Mouse (Mus musculus): ENCODE results near the gene Idh3b. TPM values are rescaled to one million over a fixed set of nuclear protein-coding genes. Genes with fewer than 3 reads are reported as not detected.
A peak's percentile ranks its signal among the peaks of the same experiment; 100 is the strongest.

Idh3b gene
- polyA plus RNA-seq (2012; rRNA removed) = 199 and 254 TPM in 2 replicates

DNA sequence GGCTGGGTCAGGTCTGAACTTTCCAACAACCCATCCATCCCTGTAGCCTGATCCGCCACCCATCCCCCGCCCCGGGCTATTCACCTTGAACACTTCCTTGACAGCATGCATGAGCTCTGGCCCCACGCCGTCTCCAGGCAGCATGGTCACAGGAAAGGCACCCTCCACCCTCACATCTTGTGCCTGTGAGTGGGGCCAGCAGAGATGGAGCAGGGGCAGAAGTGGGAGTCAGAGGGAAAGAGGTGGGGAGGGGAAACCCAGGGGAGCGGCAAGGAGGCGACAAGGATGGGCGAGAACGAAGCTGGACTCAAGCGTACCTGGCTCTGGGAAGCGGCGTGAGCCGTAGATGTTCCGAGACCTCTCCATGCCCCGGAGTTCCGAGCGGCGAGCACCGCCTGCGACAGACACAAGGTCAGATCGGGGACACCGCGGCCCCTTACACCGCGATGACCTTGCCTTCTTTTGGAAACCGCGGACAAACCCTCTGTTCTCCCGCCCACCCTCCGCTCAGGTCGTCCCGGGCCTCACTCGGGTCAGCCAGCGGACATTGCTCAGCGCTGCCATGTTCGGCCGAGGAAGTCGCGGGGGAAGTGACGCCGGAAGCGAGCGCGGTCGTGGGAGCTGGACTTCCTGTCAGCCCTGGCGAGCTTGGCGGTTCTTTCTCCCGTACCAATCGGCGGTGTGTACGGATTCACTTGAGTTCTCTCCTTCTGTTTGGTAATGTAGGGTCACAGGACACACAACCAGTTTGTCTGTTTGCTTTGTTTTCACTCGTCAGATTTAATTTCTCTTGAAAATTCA, at the start of gene Idh3b:
Gene Idh3b, minus strand, starts transcription at position 694 of the 801 bp plus-strand sequence.
- DNase-seq (ENCODE audit: low spot score) = peak; percentile 78

DNA sequence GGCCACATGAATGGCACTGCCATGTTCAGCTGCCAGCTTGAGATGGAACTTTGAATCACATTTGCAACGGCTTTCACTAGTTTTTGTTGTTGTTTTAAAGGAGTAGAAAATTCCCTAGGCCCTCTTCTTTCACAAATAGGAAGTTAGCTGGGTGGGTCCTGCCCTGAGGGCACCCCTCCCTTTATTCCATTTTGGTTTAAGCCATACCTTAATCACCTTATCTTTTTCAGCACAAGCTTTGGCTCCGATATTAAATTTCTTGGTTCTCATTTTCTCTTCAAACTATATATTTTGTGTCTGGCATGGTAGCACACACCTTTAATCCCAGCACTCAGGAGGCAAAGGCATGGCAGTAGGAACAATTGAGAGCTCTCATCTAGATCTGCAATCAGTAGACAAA, 45.2 kb upstream of the Idh3b start:
- no peak for DNase-seq (ENCODE audit: low spot score)

DNA sequence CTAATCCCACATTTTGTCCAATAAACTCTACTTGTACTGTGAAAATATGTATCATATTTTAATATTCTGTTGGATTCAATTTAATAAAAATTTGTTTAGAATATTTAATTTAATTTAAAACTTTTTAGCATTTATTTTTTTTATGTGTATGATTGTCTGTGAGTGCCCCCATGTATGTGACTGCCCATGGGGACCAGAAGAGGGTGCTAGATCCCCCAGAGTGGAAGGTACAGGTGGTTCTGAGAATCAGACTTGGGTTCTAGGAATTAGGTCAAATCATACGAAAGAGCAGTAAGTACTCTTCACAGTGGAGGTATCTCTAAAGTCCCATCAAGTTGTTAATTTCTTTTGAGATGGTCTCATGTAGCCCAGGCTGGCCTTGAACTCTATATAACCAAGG, 42.7 kb upstream of the Idh3b start:
- DNase-seq (ENCODE audit: low spot score) = no peak

DNA sequence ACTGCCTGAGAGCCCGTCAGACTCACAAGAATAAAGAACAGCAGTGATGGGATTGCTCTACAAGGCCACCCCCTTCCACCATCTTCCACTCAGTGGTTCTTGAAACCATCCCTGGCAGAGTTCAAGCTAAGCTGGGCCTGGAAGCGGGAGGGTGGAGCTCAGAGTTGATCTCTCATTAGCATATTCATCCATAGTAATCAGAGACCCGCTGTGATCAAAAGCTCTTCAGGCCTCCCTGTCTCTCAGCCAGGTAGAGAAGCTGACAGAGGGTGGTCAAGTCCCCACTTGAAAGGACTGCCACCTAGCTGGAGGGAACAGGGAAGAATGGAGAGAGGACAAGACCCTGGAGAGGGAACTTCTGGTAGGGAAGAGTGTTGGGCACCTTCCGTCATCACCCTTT, 18.7 kb upstream of the Idh3b start:
- no peak for DNase-seq (ENCODE audit: low spot score)

DNA sequence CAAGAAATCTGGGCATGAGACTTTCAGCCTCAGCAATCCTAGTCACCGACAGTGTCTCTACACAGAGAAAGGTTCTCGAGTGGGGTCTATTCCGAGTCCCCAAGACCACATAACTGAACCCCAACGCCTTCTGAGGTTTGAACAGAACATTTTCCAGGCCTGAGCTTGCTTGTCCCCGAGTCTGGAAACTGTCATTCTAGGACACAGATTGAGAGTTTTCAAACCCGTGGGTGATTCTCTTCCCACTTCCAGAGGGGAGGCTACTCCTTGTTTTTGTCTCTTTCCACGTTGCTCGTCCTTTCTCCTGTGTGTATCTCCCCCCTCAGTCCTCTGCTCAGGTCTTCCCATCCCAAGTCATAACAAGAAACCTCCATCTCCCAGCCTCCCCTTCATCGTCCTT, 13.2 kb upstream of the Idh3b start:
- DNase-seq (ENCODE audit: low spot score) = no peak

DNA sequence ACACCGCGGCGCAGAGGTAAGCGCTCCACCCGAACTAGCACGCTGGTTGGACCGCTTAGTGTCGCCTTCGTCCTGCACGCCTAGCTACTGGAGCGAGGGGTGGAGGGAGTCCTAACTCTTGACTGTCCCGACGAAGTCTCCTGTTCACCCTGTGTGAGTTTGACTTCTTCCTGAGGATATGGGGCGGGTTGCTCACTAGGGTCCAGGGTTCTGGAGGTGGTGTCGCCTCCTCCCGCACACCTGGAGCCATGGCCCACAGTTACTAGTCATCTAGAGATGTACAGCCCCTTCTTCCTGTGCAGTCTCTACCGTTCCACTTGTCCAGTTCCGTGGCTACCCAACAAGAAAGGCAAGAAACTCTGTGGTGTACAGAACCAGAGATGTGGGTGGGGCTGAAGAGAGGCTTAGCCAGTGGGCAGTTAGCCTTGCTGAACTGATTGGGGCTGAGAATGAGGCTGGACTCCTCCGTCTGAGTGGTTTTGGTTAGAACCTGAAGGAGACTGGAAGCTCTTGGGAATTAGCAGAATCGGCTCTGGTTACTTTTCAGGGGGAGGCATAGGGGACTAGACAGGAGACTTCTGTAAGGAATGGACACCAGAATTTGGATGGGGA, 11.9 kb upstream of the Idh3b start:
- DNase-seq (ENCODE audit: low spot score) = no peak

DNA sequence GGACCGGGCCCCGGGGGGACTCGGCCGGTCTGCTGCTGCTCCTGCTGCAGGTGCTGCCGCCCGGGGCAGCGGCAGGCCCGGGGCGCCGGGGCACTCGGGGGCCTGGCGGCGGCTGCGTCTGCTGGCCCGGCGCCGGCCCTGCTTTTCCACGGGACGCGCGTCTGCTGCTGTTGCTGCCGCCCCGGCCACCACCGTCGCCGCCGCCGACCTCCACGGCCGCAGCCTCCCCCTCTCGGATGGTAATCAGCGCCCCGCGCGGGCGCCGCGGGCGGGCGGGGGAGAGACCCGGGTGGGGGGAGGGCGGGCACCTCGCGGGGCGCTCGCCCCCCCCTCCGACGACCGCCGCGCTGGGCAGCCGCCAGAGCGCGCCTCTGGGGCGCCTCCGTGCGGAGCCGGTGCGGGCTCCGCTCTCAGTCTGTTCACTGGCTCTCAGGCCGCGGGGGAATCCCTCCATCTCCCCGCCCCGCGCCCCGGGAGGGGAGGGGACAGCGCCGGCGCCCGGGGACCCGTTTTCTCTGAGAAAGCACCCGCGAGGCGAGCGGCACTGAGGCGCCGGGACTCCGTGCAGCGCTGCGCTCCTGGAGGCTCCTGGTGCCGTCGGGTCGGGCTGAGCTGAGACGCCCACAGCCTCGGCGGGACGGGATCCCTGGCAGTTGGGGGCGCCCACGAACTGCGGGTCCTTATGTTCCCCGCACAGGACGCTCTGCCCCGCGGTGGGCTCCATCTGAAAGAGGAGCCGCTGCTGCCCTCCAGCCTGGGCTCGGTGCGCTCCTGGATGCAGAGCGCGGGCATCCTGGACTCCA, 11.2 kb upstream of the Idh3b start:
- DNase-seq (ENCODE audit: low spot score) = peak; percentile 32

DNA sequence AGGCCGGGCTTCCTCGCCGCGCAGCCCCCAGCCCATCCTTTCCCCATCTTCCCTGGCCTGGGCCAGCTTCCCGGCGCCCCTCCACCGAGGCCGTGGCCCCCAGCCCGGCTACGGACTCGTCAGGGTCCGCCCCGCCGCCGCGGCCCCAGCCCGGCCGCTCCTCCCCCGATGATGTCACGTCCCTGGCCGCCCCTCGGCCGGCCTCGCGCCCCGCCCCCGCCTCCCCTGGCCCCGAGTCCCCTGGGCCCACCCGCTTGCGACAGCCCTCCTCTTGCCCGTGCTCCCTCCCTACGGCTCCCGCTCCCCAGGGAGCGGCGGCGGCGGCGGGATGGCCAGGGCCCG, 10.6 kb upstream of the Idh3b start, which contains the start of gene Ebf4:
Gene Ebf4, plus strand, starts transcription at position 234 of the 342 bp plus-strand sequence.
- DNase-seq (ENCODE audit: low spot score) = no peak

DNA sequence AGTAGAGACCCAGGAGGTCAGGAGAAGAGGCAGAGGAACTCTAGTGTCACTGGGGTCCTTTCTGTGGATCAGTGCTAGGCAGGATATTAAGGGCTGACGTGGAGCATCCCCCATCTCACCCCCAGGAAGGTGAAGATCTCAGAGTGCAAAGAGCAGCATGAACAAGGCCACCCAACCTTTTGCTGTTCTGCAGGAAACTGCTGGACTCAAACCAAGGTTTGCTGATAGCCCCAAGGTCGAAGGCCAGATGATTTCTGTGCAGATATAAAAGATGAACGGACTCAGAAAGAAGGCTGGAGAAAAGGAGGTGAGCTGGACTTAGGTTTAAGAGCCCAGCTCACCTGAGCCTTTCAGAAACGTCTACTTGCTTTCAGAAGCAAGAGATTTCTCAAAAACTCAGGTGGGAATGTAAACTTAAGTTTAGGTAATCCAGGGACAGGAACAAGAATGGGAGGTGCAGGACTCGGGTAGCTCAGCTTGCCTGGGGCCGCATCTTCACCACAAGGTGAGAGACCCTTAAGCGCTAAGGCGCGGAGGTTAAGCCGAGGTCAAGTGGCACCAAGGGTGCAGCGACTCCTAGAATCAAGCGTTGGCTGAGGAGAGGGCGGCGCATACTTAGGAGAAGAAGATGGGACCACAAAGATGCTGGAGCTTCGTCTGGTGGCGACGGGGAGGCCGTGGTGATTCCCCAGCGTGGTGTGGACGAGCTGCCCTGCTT, 10.0 kb upstream of the Idh3b start:
- no peak for DNase-seq (ENCODE audit: low spot score)

DNA sequence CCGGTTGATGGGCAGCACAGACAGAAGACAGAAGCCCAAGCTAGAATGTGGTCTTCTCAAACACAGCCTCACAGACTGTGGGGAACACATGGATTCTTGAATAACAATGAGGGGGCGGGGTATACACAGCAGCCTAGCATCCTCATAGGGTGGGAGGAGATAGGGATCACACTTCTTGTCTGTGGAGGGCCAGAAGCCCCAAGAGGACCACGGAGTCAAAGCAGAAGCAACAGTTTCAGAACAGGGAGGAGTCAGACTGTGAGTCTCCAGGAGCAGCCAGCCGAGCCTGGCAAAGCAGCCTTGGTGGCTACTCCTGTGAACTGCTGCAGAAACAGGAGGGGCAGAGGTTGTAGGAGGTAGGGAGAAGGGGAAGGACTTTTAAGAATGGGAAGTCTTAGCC, 9.1 kb upstream of the Idh3b start:
- no peak for DNase-seq (ENCODE audit: low spot score)

DNA sequence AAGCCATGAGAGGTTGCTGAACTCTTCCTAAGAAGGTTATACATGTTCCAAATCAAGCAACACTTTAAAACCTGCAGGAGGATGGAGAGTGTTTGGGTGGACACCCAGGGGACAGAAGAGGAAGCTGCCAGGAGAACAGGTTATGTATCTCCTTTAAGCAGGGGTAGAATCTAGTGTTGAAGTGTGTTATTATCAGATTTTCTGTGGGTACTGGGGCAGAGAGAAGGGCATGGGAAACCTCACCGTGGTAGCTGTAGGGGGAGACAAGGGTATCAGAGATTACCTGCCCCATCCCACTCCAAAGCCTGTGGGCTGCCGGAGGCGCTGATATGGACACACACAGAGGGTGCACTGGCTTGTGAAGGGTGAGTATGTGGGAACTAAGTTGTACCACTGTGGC, 8.7 kb upstream of the Idh3b start:
- DNase-seq (ENCODE audit: low spot score) = no peak

DNA sequence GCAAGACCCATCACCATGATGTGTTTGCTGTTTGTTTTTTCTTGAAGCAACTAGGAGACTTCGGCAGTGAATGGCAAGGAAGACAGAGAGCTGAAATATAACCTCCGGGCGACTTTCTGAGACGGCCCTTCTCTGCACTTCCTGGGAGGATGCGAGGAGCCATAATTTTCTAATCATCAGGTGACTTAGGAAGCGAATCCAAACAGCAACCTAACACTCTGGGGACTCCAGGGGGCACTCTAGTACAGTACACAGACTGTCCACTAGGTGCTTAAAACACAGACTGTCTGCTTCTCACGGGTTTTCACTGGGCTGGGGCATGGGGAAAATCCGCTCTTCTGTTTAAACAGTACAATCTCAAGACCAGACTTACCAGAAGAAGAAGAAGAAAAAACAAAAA, 7.1 kb upstream of the Idh3b start:
- DNase-seq (ENCODE audit: low spot score) = no peak

DNA sequence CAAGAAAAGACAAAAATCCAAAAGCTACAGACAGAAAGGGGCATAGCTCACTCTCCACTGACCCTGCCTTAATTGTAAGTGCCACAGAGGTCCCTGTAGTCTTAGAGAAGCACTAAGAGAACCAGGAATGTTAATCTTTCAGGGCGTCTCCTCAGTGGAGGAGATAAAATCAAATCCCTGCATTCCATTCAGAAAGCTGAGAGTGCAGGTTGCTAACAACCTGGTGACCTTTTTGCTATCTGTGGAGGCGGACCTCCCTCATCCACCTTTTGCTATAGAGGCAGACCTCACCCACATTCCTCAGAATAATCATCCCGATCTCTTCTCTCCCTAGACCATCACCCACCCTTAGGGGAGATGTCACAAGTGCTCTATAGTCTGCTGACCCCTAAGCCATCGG, 4.7 kb upstream of the Idh3b start:
- no peak for DNase-seq (ENCODE audit: low spot score)

DNA sequence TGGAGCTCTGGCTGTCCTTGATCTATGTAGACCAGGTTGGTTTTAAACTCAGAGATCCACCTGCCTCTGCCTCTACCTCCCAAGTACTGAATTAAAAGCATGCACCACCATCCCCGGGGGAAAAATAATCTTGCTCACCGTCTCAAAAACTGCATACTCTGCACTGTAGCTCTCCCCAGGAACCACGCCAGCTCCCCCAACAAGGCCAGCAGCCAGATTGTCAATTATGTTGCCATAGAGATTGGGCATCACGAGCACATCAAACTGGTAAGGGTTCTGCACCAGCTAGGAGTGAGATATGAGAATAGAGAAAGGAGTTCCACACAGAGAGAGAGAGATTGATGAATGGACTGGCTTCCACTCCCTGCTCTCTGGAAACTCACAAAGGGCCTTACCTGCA, 3.5 kb downstream of the Idh3b start:
- DNase-seq (ENCODE audit: low spot score) = no peak

DNA sequence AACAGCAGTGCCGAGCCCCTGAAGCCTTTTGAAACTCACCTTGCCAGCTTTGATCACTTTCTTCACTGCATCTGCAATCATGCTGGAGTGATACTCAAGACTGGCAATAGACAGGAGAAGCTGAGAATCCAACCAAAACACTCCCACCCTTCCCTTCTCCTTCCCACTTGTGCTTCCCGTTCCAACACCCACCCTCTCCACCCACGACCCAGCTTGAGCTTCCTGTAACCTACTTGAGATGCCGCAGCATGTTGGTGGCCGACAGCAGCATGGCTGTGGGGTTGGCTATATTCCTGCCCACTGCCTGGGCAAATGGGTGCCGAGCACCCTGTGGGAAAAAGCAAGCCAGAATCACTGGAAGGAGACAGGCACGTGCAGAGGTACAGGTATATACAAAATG, 4.1 kb downstream of the Idh3b start:
- DNase-seq (ENCODE audit: low spot score) = no peak

DNA sequence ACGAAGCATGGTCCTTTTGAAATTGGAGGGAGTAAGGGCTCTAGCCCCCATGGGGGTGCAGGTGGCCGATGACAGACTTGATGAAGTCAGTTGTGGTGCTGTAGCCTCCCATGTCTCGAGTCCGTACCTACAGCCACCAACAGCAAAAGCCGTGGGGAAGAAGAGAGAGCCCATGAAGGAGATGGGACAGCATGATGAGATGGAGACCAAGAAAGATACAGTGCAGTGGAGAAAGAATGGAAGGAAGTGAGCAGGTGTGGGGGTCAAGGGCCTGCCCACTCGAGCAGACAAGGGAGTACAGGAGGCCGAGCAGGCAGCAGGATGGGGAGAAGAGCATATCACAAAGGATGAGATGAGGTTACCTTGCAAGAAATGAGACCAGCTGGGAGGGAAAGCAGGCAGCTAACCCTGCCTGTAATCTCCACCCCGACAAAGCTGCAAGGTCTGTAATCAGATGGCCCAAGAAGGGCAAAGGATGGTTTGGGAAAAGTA, 4.7 kb downstream of the Idh3b start:
- DNase-seq (ENCODE audit: low spot score) = no peak

DNA sequence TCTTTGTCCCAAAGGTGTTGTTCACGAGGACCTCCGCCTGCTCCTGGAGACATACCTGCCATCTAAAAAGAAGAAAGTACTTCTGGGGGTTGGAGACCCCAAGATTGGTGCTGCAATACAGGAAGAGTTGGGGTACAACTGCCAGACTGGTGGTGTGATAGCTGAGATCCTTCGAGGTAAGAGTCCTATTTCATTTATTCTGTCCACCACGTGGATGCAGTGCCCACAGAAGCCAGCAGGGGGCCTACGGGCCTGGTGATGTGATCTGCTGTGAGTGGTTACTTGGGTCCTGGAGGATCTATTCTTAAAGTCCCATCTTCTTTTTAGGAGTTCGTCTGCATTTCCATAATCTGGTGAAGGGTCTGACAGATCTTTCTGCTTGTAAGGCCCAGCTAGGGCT, 8.7 kb downstream of the Idh3b start:
- DNase-seq (ENCODE audit: low spot score) = no peak

DNA sequence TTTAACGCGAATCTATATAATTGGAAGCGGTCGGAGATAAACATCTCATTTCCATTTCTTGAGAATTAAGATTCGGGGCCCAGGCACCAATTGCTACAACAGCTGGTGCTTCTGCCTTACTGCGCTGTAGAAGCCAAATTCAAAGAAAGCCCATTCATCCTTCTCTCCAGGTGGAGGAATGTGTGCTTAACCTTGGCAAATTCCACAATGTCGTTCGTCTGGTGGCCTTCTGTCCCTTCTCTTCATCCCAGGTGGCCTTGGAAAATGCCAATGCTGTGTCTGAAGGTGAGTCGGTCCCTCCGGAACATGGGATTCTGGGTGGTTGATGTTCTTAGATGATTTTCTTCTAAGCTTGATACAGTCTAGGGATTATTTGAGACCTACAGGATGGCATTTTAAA, 9.5 kb downstream of the Idh3b start:
- DNase-seq (ENCODE audit: low spot score) = no peak

DNA sequence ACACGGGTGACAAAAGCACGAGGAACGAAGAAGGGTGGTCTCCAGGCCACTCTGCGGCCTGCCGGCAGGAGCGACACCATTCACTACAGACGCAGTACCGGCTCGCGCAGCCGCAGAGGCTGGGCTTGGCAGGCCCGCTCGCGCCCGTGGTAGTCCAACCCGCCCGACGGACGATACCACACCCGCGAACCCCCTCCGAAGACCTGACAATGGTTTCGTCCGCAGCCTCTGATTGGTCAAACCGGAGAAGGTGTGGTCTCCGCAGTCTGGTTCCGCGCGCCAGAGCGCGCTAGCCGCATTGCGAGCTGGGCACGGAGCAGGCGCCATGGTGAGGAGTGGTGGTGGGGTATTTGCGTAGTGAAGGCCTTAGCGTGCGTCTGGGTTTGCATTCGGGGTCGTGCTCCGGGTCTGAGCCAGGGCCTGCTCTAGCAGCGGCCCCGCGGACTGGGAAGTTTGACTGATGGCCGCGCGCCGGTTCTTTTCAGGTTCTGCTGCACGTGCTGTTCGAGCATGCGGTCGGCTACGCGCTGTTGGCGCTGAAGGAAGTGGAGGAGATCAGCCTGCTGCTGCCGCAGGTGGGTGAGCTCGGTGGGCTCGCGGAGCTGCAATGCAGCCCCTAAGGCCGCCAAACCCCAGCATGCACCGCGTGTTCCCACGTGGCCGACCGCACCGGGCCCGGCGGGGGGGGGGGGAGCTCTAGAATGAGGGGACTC, 10.0 kb downstream of the Idh3b start, which contains the start of gene Nop56:
Gene Nop56, plus strand, starts transcription at position 282 of the 713 bp plus-strand sequence.
- DNase-seq (ENCODE audit: low spot score) = peak; percentile 98

DNA sequence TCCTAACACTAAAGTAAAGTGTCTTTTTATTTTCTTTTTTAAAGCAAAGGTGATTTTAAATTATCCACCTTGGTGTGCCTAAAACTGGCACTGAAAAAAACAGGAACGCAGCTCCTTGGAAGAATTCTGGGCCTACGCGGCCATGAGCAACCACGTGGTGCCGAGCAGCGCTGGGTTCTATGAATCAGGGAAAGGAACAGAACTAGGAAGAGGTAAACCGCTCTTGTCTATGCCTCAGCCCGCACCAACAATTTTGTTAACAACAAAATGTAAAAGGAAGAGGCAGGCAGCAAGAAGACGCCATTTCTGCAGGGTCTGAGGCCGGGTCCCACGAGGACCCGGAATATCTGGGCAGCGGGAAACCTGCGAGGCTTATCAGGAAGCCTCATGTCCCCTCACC, 10.6 kb downstream of the Idh3b start:
- DNase-seq (ENCODE audit: low spot score) = no peak

DNA sequence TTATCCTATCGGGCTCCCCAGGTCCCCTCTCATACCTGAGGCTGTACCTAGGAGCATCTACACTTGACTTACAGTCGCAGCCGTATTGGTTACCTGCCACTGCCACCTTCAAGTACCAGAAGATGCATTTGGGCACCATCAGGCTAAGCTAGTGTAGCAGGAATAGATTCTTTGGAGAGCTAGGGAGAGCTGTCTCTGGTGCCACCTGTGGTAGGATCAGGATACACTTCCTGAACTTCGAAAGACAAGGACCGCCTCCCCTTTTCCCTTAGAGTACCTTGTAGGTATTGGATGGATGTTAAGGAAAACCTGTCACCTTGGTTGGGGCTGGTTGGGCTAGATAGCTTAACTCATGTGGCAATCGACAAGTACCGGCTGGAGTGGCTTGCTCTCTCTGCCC, 16.3 kb downstream of the Idh3b start:
- DNase-seq (ENCODE audit: low spot score) = no peak
